Mouse (Mus musculus) spleen, adult 2 months (tissue): Measurements from ENCODE around the gene Oaf.

ENCODE experiments used
- CTCF ChIP-seq: fragments of 200-500 bp; IDR thresholded peaks from 2 replicates; pipeline ENCODE4 v1.5.1; 2011; ENCODE audit warnings: mild to moderate bottlenecking, inconsistent platforms; ENCODE audit not compliant: insufficient read depth, insufficient read length, insufficient replicate concordance; ENCODE audit errors: extremely low read depth
- POLR2A ChIP-seq: fragments of 200-500 bp; IDR thresholded peaks from 2 replicates; pipeline ENCODE4 v1.6.1; 2011; ENCODE audit warnings: low read depth, low read length, inconsistent platforms

DNA sequence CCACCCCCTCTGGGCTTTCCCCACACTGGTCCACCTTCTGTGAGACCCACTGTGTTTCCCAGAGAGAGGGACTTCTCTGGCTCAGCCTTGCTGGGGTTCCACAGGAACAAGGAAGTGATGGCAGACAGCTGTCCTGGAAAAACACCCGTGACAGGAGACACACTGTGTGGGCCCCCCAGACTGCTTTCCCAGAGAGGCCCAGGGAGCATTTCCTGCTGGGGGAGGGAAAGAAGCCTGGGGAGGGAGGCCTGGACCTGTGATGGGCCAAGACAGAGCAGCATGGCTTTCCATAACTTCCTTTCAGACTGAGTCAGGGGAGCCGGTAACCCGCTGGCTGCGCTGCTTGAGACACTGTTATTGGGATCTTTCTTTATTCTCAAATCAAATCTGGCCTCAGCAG lies 8.8 kb downstream of the Oaf start:
- TF ChIP-seq CTCF (no peak), POLR2A (no peak)
